Mouse (Mus musculus): ENCODE data around the gene Slco2a1.

- no peak for TF ChIP-seq CTCF (IDR thresholded peaks at IDR 0.05; ENCODE audit: low read depth, low read length)
- TF ChIP-seq POLR2A (IDR thresholded peaks at IDR 0.05; ENCODE audit: borderline replicate concordance, low read depth, low read length) = no peak
Observed at GRCm38 (mm10) chr9:103139481-103139880, 151.0 kb downstream of the Slco2a1 start.
